In genomic region chr13:69971281-69972057, GRCm38 (mm10) we compare ENCODE assay signal across 19 mouse cellular contexts.
A peak's percentile ranks its signal among the peaks of the same experiment; 100 is the strongest.
DNase-seq lines count a peak whose midpoint lies in the region; ATAC-seq lines count a peak whose summit lies in the region.
"Had no signal": no experiment of that assay in that cellular context is flagged by ENCODE, and none has a peak within 500 bp of the region (broad histone marks: within the 10 kb centered on the region; RNA-seq: fewer than 3 reads in every experiment).

No protein-coding gene starts in this region.

- peak; percentile 57; the same call in 1 of the 2 replicates for ATAC-seq in forebrain, embryonic 12.5 days (ENCODE audit: low FRiP score)
- ATAC-seq in forebrain, embryonic 13.5 days = no peak
- ATAC-seq in neural tube, embryonic 12.5 days (ENCODE audit: low FRiP score, low read depth) = peak; percentile 41; the same call in 1 of the 2 replicates
- peak; percentile 74 for ATAC-seq in midbrain, embryonic 13.5 days
- ATAC-seq: intestine, embryonic 15.5 days had no signal

- H3K4me3 ChIP-seq in forebrain, embryonic 12.5 days (replicated peaks) = no peak overlapping the region
- H3K4me3 ChIP-seq in forebrain, embryonic 13.5 days = no peak overlapping the region
- H3K4me3 ChIP-seq in neural tube, embryonic 12.5 days = no peak overlapping the region
- H3K4me3 ChIP-seq in midbrain, embryonic 13.5 days (replicated peaks) = no peak overlapping the region
- H3K4me3 ChIP-seq: intestine, embryonic 15.5 days; left cerebral cortex, adult 2 months; limb, embryonic 10.5 days had no signal

- no peaks in the 10 kb centered on the region for H3K9me3 ChIP-seq in forebrain, embryonic 12.5 days
- no peaks in the 10 kb centered on the region for H3K9me3 ChIP-seq in forebrain, embryonic 13.5 days (replicated peaks)
- no peaks in the 10 kb centered on the region for H3K9me3 ChIP-seq in neural tube, embryonic 12.5 days
- no peaks in the 10 kb centered on the region for H3K9me3 ChIP-seq in midbrain, embryonic 13.5 days
- H3K9me3 ChIP-seq: intestine, embryonic 15.5 days; limb, embryonic 10.5 days had no signal

- H3K36me3 ChIP-seq in forebrain, embryonic 12.5 days (replicated peaks) = no peaks in the 10 kb centered on the region
- no peaks in the 10 kb centered on the region for H3K36me3 ChIP-seq in forebrain, embryonic 13.5 days (ENCODE audit: poor library complexity, severe bottlenecking)
- H3K36me3 ChIP-seq in neural tube, embryonic 12.5 days = no peaks in the 10 kb centered on the region
- no peaks in the 10 kb centered on the region for H3K36me3 ChIP-seq in midbrain, embryonic 13.5 days
- H3K36me3 ChIP-seq: intestine, embryonic 15.5 days; limb, embryonic 10.5 days had no signal

- no peaks in the 10 kb centered on the region for H3K27me3 ChIP-seq in forebrain, embryonic 12.5 days
- no peaks in the 10 kb centered on the region for H3K27me3 ChIP-seq in forebrain, embryonic 13.5 days
- no peaks in the 10 kb centered on the region for H3K27me3 ChIP-seq in neural tube, embryonic 12.5 days (replicated peaks)
- H3K27me3 ChIP-seq in midbrain, embryonic 13.5 days = no peaks in the 10 kb centered on the region
- H3K27me3 ChIP-seq: intestine, embryonic 15.5 days had no signal

- no peaks in the 10 kb centered on the region; the same call in 1 of the 2 replicates for H3K4me1 ChIP-seq in forebrain, embryonic 12.5 days
- peaks cover 6% of the 10 kb centered on the region; the same call in 1 of the 2 replicates for H3K4me1 ChIP-seq in forebrain, embryonic 13.5 days
- H3K4me1 ChIP-seq in neural tube, embryonic 12.5 days = no peaks in the 10 kb centered on the region
- H3K4me1 ChIP-seq in midbrain, embryonic 13.5 days (replicated peaks) = 0 out of 2 replicates have a peak, but pooled peaks cover 9% of the 10 kb centered on the region
- H3K4me1 ChIP-seq: intestine, embryonic 15.5 days; limb, embryonic 10.5 days had no signal

- WGBS in forebrain, embryonic 12.5 days = 81% methylated on average over 9 of the region's 9 CpGs
- WGBS in forebrain, embryonic 13.5 days = 77% methylated on average over 9 of the region's 9 CpGs
- WGBS in neural tube, embryonic 12.5 days = 77% methylated on average over 9 of the region's 9 CpGs
- 76% methylated on average over 9 of the region's 9 CpGs for WGBS in midbrain, embryonic 13.5 days

- no peak overlapping the region for H3K4me2 ChIP-seq in forebrain, embryonic 12.5 days
- no peak overlapping the region for H3K4me2 ChIP-seq in forebrain, embryonic 13.5 days
- no peak overlapping the region for H3K4me2 ChIP-seq in neural tube, embryonic 12.5 days (replicated peaks)
- no peak overlapping the region for H3K4me2 ChIP-seq in midbrain, embryonic 13.5 days (replicated peaks)
- H3K4me2 ChIP-seq: heart, embryonic 11.5 days; intestine, embryonic 15.5 days; liver, embryonic 11.5 days; lung, embryonic 14.5 days had no signal

- no peak overlapping the region for H3K9ac ChIP-seq in forebrain, embryonic 12.5 days
- no peak overlapping the region for H3K9ac ChIP-seq in forebrain, embryonic 13.5 days
- H3K9ac ChIP-seq in neural tube, embryonic 12.5 days = no peak overlapping the region
- H3K9ac ChIP-seq in midbrain, embryonic 13.5 days (replicated peaks) = no peak overlapping the region
- H3K9ac ChIP-seq: intestine, embryonic 15.5 days; lung, embryonic 14.5 days had no signal

- DNase-seq in neural tube, embryonic 10.5 days (ENCODE audit: extremely low spot score, low spot score) = no peak
- DNase-seq in yolk sac, embryonic 10.5 days (ENCODE audit: low spot score) = no peak
- no peak for DNase-seq in right cerebral cortex, postnatal 25 days
- DNase-seq: adrenal gland, adult 2 months; cerebellum, adult 11 months; cerebellum, postnatal 25 days; heart, postnatal 14 days; lung, embryonic 14.5 days; right cerebral cortex, postnatal 14 days had no signal

- H3K27ac ChIP-seq in forebrain, embryonic 12.5 days = no peak overlapping the region
- H3K27ac ChIP-seq in forebrain, embryonic 13.5 days = no peak overlapping the region
- no peak overlapping the region for H3K27ac ChIP-seq in neural tube, embryonic 12.5 days
- H3K27ac ChIP-seq in midbrain, embryonic 13.5 days = peak overlapping the region; percentile 20; the same call in 1 of the 2 replicates
- H3K27ac ChIP-seq: intestine, embryonic 15.5 days; left cerebral cortex, adult 2 months; limb, embryonic 10.5 days; stomach, postnatal 0 days had no signal
